Mouse (Mus musculus) olfactory bulb, adult 2 months (tissue): ENCODE data around the gene Cp. TPM values are rescaled to one million over a fixed set of nuclear protein-coding genes. Genes with fewer than 3 reads are reported as not detected.

ENCODE experiments used
- H3K27ac ChIP-seq: fragments of 200-500 bp; 2 replicates; pipeline ENCODE4 v1.5.1; 2012; ENCODE audit warnings: low read depth, low read length; ENCODE audit not compliant: insufficient read depth
- H3K4me1 ChIP-seq: fragments of 200-500 bp; 2 replicates; pipeline ENCODE4 v1.6.1; 2012; ENCODE audit warnings: low read length; ENCODE audit not compliant: control insufficient read depth, insufficient read depth
- H3K4me3 ChIP-seq: fragments of 200-500 bp; 2 replicates; pipeline ENCODE4 v1.5.1; 2012; ENCODE audit warnings: mild to moderate bottlenecking, low read depth, low read length, moderate library complexity; ENCODE audit not compliant: insufficient read depth
- CTCF ChIP-seq: fragments of 200-500 bp; IDR thresholded peaks from 2 replicates; pipeline ENCODE4 v1.5.1; 2012; ENCODE audit warnings: low read depth, mild to moderate bottlenecking, low read length, moderate library complexity; ENCODE audit not compliant: insufficient read depth
- POLR2A ChIP-seq: fragments of 200-500 bp; IDR thresholded peaks from 2 replicates; pipeline ENCODE4 v1.6.1; 2012; ENCODE audit warnings: mild to moderate bottlenecking, low read depth, low read length, moderate library complexity; ENCODE audit not compliant: insufficient read depth
- WGBS: fragments of 180-500 bp; shearing (Covaris S2); methylation state at CpG from one replicate; pipeline ENCODE4 v1.1.7; 2018; 5-methylcytosine and 5-hydroxymethylcytosine counted together
- polyA plus RNA-seq: library from polyadenylated mRNA; stranded (reverse); fragments of >200 nt; gene quantifications from 2 replicates; pipeline ENCODE4 v1.2.4, GENCODE M21; 2012; ENCODE audit warnings: low replicate concordance; ENCODE audit not compliant: missing spikeins, insufficient read depth, insufficient read length

Cp gene
- polyA plus RNA-seq, 1 experiment: not detected

- no peak for TF ChIP-seq POLR2A
- TF ChIP-seq CTCF: no peak
- Histone ChIP-seq H3K4me3 (peak within 1 kb of the TSS; percentile 97), H3K4me1 (no peaks in the 10 kb centered on the region), H3K27ac (peak within 1 kb of the TSS; percentile 88)
- under 1% methylated on average over 52 of the region's 54 CpGs for WGBS
Measured at GRCm38 (mm10) chr3:20057306-20058196, 100.7 kb downstream of the Cp start, which contains the start of gene Hltf. TSS of gene Hltf (plus strand) at chr3:20057811.

GRCm38 (mm10) chr3:20058197-20058541, 101.3 kb downstream of the Cp start:
- TF ChIP-seq POLR2A (no peak), CTCF (no peak)
- no peaks in the 10 kb centered on the region for H3K4me1 ChIP-seq
- peak overlapping the region; percentile 97 for H3K4me3 ChIP-seq
- WGBS: 1% methylated on average over 7 of the region's 9 CpGs
- peak overlapping the region; percentile 88; the same call in 1 of the 2 replicates for H3K27ac ChIP-seq

Other genes with a start within 250 kb of the Cp start
- gene Hps3, start 78.3 kb downstream of the Cp start, polyA plus RNA-seq: not detected in 2 replicates
- gene Hltf, start 100.8 kb downstream of the Cp start, polyA plus RNA-seq: not detected in 2 replicates
- not detected in 2 replicates for gene Gyg, start 198.3 kb downstream of the Cp start, polyA plus RNA-seq